Mouse (Mus musculus): ENCODE data around the gene Hspa2. TPM values are rescaled to one million over a fixed set of nuclear protein-coding genes. Genes with fewer than 3 reads are reported as not detected.

Hspa2 gene
- 25.6 and 26.3 TPM in 2 replicates for total RNA-seq (2021)
- long read RNA-seq, transcript Hspa2-202 (1 exons, 2,526 nt), result major isoform, 42 of 43 reads
- long read RNA-seq, partial matches to known transcripts, result 0 of 43 reads
- long read RNA-seq, other reads (novel, unspliced or antisense), result 1 of 43 reads

DNA sequence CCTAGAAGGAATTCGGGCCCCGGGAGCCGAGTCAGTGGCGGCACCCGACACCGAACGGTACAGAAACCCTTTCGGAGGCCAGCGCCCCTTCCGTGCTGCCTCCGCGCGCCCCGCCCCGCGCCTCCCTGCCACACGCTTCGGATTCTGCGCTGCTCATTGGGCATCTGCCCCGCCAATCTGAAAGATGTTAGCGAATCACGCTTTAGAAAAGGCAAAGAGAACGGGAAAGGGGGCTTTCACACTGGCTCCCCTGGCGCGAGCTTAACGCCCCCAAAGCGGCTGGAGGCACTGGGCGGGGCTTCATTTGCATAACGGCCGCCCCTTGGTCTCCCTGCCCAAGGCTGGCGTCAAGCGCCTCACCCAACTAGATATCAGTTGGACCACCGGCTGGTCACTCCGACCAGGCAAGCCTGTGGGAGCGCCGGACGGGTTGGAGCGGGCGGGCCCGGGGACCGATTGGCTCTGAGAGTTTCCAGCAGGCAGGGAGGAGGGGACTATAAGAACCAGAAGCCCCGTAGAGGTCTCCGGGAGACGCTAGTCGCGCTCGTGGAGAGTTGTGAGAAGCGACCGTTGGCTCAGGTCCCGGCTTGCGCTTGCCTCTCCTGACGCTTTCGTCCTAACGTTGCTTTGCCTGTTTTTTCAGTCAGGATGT lies at the start of gene Hspa2:
Gene Hspa2 (plus strand): TSS at position 291 of the 652 bp plus-strand sequence.
- peak; percentile 99 for DNase-seq

DNA sequence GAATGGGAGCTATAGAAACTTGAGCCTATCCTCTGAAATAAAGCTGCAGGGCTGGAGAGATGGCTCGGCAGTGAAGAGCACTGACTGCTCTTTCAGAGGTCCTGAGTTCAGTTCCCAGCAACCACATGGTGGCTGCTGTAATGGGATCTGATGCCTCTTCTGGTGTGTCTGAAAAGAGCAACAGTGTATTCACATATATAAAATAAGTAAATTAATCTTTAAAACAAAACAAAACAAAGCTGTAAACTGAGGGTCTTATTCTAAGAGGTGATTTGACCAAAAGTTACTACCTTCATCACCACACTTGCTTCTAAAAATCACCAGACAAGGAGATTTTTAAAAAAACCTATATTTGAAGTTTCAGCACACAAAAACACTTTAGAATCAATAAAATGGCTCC lies 43.1 kb upstream of the Hspa2 start:
- DNase-seq, result no peak

DNA sequence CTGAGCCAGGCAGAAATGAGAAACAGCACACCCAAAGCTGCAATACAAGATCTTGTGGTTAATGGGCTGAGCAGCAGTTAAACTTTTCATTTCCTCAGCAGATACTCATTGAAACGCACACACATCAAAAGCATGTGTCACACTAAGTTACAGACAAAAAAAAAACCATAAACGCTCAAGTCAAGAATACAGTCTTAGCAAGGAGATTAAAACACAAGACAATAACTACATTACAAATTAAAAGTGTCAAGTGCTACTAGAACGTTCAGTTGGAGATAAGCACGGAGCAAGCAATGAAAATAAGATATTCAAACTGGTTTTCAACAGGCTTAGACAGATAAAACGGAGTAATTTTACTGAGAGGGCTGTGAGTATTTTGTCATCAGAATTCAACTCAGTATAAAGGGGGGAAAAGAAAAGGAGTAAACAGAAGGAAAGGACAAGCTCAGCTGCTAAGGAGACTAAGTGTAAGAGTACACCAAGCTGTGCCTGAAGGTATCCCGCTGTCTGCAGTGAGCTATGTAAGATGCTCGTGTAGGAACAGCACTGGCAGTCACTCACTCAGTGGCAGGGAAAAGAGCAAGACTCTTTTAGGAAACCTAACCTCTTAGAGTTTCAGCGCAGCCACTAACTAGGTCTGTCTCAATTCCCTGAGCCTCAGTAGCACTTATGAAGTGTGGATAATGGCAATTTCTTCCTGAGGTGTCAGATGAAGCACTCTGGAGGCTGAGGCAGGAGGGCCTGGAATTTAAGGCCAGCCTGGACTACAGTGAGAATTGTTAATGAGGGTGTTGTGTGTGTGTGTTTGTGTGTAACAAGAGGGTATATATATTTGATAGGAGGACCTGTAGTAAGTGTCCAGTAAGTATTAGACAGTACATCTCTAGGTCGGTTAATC lies 42.3 kb upstream of the Hspa2 start:
- no peak for DNase-seq

DNA sequence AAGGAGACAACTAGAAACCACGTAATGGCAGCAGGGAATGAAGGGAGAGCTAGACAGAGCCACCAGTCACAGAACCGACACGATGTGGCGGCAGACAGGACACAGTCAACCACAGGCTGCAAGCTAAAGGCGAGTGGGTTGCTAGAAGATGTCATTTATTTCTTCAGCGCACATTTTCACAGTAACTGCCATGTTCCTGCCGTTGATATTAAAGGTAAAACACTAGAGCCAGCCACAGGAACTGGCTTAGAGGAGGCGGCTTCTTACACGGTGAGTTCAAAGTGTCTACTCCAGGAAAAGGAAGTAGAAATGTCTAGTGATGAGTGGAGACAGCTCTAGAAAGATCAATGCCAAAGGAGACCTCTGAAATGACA lies 41.7 kb upstream of the Hspa2 start:
- no peak for DNase-seq

DNA sequence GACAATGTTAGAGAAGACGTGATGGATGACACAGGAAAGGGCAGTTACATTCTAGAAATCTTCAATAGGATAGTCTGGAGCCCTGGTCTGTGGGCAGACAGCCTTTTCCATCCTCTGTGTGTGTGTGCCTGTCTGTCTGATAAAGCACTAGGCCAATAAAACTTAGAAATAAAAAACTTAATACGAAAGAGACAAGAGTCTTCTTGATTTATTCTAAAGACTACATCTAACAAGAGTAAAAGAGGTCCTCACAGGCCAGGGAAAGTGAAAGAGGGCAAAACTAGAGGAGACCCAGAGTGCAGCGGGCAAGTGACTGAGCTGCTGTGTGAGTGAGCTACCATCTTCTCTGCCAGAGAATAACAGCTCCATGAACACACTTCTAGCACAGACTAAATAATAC lies 37.7 kb upstream of the Hspa2 start:
- DNase-seq, result no peak

DNA sequence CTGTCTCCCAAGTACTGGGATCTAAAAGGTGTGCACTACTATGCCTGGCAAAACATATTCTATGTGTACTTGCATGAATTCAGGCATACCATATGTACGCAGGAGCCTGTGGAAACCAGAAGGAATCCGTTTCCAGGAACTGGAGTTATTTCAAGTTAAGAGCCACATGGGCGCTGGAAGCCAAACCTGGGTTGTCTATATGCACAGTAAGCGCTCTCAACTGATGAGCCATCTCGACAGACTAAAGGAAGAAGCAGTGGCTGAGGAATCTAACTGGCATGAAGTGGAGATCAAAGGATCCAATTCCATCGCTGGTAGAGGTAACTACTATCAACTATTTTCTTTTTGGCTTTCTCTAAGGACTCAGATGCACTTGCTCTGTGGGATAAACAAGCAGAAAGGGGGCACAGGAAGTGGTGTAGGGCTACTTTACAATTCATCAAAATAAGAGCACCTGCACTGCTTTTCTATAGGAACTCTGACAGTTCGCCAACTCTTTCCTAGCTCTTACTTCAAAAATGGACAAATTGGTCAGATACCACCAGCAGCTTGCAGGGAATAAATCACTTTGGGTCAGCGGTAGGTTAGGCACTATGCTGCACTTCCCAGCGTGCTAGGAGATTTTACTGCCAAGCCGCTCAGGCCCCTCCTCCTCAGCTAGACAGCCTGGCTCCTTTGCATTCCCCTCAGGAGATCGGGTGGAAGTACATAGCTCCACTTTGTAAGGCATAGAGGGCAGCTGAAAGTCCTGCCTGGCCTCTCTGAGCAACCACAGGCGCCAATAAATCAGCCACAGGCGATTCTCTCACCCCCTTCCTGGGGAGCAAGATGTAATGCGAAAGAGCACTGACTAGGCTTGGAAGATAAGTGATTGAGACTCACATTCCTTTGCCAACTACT lies 36.6 kb upstream of the Hspa2 start:
- DNase-seq, result peak; percentile 24

DNA sequence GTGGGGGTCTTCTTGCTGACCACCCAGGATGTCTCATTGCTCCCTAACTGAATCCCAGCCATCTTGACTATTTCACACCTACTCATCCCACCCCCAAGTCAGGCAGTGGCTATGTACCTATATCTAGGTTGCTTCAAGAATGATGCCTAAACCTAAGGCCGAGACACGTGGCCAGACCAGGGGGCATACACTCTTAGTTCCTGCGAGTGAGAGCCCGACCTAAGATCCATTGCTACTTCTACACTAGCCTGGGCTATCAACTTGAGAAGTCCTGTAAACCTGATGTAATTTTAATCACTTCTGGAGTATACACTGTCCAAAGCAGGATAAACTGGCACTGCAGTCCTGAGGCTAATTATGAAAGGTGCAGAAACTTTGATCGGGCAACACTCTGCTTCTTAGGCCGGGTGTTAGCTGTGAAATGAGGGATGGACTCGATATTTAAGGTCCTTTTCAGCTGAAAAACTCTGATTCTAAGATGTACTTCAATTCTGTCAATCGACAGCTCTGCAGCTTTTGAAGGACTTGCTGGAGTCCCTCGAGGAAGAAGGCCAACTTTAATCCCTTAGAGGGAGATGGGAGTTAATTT lies 35.7 kb upstream of the Hspa2 start:
- DNase-seq, result no peak

DNA sequence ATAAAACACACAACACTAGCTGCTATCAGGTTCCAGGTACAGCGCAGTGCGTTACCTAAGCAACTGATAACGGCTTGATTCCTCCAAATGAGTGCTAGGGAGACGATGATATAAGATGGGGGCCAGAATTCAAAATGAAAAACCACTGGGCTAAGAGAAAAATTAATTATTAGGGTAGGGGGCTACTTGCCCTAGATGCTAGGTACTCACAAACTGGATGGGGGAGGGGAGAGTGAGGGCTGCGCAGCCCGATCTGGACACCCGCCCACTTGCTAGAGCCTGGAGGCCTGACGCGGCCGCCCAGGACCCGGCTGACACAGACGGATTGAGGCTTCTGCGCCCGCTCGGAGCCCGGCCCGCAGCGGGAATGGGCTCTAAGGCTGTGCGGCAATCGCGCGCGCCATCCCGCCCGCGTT lies 35.2 kb upstream of the Hspa2 start:
- DNase-seq, result peak; percentile 58

DNA sequence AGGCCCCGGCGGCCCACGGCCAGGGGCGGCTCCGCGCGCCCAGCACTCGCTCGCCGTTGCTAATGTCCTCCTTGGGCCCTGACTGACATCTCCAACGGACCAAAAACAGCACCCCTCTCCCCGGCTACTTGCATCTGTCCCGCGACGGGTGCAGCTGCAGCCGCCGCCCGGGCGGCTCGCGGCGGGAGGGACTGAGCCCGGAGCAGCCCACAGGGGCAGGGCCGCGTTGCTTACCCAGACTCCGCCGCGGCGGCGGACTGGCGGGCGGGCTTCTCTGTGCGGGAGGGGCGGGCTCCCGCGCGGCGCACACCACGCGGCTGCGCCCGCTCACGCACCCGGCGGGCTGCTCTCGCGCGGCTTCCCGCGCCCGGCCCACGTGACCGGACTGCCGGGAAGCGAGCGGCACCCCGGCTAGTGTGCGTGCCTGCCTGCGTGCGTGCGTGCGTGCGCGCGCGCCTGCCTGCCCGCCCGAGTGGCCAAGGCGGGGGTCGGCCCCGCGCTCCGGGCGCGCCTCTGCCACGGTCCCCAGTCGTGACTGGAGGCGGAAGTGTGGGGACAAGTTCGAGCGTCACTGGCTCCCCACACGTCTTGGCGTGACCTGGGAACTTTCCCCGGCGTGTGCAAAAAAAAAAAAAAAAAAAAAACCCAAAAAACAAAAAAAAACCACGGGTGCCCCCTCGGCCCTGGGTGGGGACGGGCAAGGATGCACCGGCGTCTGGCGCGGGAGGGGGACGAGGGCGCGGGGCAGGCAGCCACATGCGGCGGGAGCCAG lies 34.6 kb upstream of the Hspa2 start, which contains the start of gene Zbtb25:
Gene Zbtb25 (minus strand): TSS at position 397 of the 772 bp plus-strand sequence.
- DNase-seq, result peak; percentile 84

DNA sequence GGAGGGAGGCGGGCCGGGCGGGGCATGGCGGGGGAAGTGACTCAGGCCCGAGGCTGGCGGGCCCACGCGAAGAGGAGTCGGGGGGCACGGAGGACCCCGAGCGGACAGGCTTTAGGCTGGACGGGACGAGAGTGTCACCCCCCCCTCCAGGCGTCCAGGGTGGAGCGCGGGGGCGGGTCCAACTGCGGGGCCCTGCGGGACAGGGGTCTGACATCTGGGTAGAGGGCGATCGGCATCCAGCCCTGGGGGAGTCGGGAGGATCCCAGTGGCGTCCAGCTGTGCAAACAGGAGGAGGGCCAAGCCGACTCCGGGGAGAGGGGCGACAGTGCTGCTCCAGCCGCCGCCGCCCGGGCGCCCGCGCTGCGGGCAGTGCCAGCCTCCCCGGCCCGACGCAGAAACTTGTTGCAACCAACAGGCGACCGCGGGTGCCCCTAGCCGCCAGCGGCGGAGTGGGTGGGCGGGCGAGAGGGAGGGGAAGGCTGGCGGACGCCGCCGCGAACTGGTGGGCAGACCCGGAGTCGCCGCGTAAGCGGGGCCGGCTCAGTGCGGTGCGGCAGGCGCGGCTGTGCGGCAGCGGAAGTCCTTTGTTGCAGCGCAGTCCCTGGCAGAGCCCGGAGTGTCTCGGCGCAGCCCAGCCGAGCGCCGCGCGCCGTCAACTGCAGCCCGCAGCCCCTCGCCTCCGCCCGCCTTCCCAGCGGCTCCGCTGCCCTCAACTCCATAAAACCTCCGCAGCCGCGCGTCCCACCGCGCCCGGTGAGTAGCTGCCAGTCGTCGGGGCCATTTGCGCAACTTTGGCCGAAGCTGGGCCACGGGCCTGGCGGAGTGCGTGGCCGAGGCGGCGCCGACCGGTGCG lies 33.8 kb upstream of the Hspa2 start, which contains the start of gene Zbtb1:
Gene Zbtb1 (plus strand): TSS at position 289 of the 853 bp plus-strand sequence.
- peak; percentile 81 for DNase-seq

DNA sequence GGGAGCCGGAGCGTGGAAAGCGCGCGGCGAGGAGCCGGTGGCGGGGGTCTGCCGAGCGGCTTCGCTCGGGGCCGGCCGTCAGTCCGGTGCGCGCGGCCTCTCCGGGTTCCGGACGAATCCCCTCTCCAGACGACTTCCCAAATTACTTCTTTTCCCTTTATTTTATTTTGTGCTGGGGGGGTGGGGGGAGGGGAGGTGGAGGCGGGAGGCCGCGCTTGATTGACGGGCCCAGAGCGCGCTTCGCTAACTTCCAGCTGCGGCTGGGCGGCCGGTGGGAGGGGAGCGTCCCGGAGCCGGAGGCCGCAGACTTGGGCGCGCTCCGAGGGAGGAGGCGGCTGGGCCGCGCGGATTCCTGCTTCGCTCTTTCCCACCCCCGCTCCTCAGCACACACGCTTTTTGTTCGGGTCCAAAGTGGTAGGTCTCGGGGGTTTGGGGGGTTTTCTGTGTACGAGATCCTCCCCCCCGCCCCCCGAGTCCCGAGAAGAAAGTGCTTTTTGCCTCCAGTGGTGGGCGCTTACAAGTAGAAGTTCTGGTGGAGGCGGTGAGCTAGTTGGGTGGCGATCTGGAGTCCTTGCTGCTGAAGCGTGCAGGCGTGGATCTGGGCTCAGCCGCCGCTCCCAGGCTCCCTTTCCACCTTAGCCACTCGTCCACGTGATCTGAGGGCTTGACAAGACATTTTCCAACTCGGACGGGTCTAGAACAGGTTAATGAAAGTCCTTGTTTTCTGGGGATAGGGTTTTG lies 33.0 kb upstream of the Hspa2 start:
- DNase-seq, result peak; percentile 86

DNA sequence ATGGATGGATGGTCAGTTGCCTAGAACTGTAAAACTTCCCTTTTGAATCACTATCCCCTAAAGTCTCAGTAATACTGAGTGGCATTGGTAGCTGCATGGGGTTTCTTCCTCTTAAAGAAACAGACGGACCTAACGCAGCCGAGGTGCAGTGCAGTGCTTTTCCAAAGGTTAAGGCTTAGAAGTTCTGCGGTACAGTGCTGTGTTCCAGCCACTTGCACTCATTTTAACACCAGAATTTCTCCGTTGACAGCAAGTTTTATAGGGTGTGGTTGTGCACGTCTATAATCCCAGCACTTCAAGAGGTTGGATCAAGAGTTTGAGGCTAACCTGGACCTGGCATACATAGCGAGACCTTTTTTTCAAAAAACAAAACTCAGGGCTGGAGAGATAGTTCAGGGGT lies 31.9 kb upstream of the Hspa2 start:
- DNase-seq, result no peak

DNA sequence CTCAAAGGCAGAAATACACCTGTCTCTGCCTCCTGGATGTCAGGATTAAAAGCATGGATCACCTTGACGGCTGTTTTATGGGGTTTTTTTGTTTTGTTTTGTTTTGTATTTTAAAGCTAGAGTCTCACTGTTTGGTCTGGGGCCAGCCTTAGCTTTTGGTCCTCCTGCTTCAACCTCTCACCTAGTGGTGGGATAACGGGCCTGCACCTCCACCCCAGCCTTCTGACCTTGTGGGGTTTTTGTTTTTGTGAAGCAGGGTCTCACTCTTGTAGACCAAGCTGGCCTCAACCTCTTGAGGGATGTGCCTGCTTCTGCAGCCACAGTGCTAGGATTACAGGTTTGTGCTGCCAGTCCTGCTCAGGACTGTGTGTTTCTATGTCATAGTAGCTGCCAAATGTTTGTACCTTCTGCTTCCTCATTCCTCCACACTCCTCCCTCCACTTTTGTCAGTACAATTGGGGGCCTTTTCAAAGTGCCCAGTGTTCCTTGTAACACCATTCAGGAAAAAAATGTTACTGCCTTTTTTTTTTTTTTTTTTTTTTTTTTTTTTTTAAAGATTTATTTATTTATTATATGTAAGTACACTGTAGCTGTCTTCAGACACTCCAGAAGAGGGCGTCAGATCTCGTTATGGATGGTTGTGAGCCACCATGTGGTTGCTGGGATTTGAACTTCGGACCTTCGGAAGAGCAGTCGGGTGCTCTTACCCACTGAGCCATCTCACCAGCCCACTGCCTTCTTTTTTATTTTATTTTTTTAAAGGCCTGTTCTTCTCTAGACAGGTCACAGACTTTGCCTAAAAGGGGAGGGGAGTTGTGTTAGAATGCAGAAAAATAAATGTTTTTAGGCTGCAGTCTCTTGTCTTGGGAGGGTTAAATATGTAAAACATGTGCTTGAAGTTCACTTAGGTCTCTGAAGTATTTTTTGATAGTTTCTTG lies 30.8 kb upstream of the Hspa2 start:
- DNase-seq, result no peak

DNA sequence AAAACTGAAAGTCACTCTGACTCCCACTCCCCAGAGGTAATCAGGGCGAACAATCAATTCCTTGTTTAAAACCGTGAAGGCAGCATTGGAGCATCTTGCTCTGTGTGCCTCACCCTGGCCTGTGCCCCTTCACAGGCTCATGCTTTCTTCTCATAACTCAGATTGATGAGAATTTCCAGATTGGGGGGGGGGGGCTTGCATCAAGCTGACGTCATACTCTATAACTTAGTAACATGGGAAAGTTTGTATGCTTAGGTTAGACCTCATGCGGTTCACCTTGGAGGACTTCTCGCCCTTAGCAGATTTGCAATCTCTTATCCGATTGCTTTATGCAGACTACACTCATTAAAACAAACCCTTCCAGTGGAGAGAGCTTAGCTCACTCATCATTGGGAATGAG lies 30.0 kb upstream of the Hspa2 start:
- no peak for DNase-seq

DNA sequence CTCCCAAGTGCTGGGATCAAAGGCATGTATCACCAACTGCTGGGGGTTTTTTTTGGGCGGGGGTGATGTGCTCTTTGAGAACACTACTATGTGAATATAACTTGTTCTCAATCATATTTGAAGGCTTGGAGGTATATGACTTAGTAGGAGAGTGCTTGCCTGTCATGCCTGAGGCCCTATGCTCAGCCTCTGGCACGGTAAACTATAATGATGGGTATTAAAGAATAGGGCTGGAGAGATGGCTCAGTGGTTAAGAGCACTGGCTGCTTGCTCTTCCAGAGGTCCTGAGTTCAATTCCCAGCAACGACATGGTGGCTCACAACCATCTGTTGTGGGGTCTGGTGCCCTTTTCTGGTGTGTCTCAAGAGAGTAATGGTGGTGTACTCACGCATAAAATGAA lies 29.1 kb upstream of the Hspa2 start:
- DNase-seq, result no peak

DNA sequence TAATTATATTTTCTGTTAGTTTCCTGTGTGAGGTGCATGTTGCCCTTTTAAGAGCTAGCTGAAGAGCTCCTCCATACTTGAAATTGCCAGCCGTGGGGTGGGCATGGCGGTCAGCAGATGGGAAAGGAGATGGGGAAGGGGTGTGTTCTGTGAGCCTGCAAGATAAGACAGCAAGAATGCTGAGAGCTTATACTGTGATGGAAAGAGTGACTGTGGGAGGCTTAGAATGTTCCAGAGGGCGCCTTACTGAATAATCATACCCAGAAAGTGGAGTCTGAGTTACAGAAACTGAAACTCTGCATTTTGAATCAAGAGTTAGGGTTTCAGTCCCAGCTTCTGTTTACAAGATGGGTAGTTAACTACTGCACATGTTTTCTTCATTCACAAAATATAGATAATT lies 28.5 kb upstream of the Hspa2 start:
- DNase-seq, result no peak

DNA sequence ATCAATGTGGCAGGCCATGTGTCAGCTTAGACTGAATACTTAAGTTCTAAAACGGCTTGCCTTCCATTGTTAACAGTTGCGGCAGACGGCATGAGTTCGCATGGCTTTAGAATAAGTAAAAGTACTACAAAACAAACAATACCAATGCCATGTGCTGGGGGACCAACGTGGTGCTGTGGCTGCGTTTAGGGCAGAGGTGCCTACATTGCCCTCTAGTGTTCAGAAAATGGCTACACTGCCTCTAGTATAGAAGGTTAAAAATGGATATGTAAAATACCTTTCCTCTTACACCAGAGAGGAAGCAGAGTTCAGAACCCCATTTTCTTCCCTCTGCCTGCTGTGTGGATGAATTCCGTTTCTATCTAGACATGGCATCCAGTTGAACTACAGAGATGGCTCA lies 27.3 kb upstream of the Hspa2 start:
- no peak for DNase-seq

DNA sequence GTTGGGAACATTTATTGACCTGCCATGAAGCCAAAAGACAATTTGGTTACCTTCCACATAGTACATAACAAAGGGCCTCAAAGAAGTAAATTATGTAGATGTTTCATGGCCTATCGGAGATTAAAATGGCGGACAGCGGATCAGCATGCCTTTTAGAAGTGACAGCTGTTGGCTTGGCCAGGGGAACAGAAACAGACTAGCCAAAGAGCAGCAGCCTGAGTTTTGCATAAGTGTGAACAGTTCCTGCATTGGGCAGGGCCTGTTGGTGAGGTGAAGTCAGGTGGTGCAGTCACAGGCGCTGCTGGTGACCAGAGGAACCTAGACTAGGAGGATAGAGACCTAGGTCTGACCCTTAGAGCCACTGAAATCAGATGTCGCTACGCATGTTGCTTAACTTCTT lies 26.9 kb upstream of the Hspa2 start:
- DNase-seq, result no peak
